Mouse (Mus musculus) heart, embryonic 11.5 days (tissue): ENCODE measurements at regions not wholly inside any gene's neighbourhood (a gene's known extent, or its start where the extent isn't known, plus 50 kb on each side); places are given as distances from the start of the nearest gene placed in this dataset.

ENCODE experiments used
- ATAC-seq: fragments of 200-750 bp; cut with Nextera tagmentation; replicated peaks from 2 replicates; pipeline ENCODE4 v1.8.0; 2017; ENCODE audit warnings: moderate library complexity; ENCODE audit not compliant: insufficient number of reproducible peaks, low FRiP score, low TSS enrichment
- H3K27ac ChIP-seq: fragments of 300-500 bp; sonication (generic); 2 replicates; pipeline ENCODE4 v1.5.1; 2014; ENCODE audit warnings: mild to moderate bottlenecking, low read depth, low read length
- H3K27me3 ChIP-seq: fragments of 300-500 bp; sonication (generic); 2 replicates; pipeline ENCODE4 v1.6.1; 2014; ENCODE audit warnings: mild to moderate bottlenecking, low read length, mixed read lengths; ENCODE audit not compliant: control insufficient read depth, insufficient read depth
- H3K36me3 ChIP-seq: fragments of 300-500 bp; sonication (generic); 2 replicates; pipeline ENCODE4 v1.6.1; 2014; ENCODE audit warnings: mild to moderate bottlenecking, low read length, moderate library complexity, mixed read lengths; ENCODE audit not compliant: control insufficient read depth, insufficient read depth
- H3K4me1 ChIP-seq: fragments of 300-500 bp; sonication (generic); 2 replicates; pipeline ENCODE4 v1.6.1; 2014; ENCODE audit warnings: low read length; ENCODE audit not compliant: control insufficient read depth, insufficient read depth
- H3K4me2 ChIP-seq: fragments of 300-500 bp; sonication (generic); 2 replicates; pipeline ENCODE4 v1.6.1; 2014; ENCODE audit warnings: mild to moderate bottlenecking, moderate library complexity
- H3K4me3 ChIP-seq: fragments of 300-500 bp; sonication (generic); 2 replicates; pipeline ENCODE4 v1.5.1; 2014; ENCODE audit warnings: low read depth, low read length
- H3K9ac ChIP-seq: fragments of 300-500 bp; sonication (generic); 2 replicates; pipeline ENCODE4 v1.6.1; 2014; ENCODE audit warnings: mild to moderate bottlenecking, low read depth, low read length, moderate library complexity
- H3K9me3 ChIP-seq: fragments of 300-500 bp; sonication (generic); replicated peaks from 2 replicates; pipeline ENCODE4 v1.6.1; 2016; ENCODE audit warnings: low read length; ENCODE audit not compliant: control insufficient read depth
- WGBS: fragments of 180-500 bp; shearing (Covaris S2); extraction: QIAGEN DNeasy Blood & Tissue Kit; methylation state at CpG from one replicate; pipeline ENCODE4 v1.1.7; 2014; ENCODE audit not compliant: insufficient replicate concordance; 5-methylcytosine and 5-hydroxymethylcytosine counted together

DNA sequence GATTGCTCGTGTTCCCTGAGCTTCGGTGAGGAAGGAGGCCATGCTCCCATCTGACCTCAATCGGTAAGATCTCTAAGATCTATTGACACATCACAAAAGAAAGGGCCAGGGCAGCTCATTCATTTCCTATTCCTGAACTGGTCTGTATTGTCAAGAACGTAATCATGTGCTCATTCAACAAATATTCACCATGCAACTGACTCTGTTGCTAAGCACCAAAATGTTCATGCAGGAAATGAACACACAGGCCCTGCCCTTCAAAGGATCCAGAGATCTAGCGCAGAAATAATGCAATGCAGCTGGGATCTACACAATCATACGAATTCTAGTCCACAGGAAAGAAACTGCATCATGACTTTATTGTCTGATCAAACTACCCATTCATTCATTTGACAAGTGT, 413.3 kb downstream of the Lrig3 start:
- H3K36me3 ChIP-seq = no peaks in the 10 kb centered on the region
- no peaks in the 10 kb centered on the region for H3K9me3 ChIP-seq
- no peaks in the 10 kb centered on the region for H3K4me1 ChIP-seq
- no peak for ATAC-seq
- WGBS = 44% methylated on average over 6 of the region's 6 CpGs
- no peak overlapping the region for H3K27ac ChIP-seq
- no peak overlapping the region for H3K9ac ChIP-seq
- H3K4me3 ChIP-seq = no peak overlapping the region
- H3K27me3 ChIP-seq = no peaks in the 10 kb centered on the region
- no peak overlapping the region for H3K4me2 ChIP-seq

- no peaks in the 10 kb centered on the region for H3K4me1 ChIP-seq
- no peaks in the 10 kb centered on the region for H3K36me3 ChIP-seq
- no peak for ATAC-seq
- no peak overlapping the region for H3K4me2 ChIP-seq
- H3K27ac ChIP-seq = no peak overlapping the region
- H3K9me3 ChIP-seq = no peaks in the 10 kb centered on the region
- no peak overlapping the region for H3K4me3 ChIP-seq
- H3K27me3 ChIP-seq = no peaks in the 10 kb centered on the region
- no peak overlapping the region for H3K9ac ChIP-seq
- 71% methylated on average over 6 of the region's 6 CpGs for WGBS
Measured at GRCm38 (mm10) chr10:126373906-126374305, 407.9 kb downstream of the Lrig3 start.

GRCm38 (mm10) chr10:126371881-126372280, 405.9 kb downstream of the Lrig3 start:
- Histone ChIP-seq H3K27me3 (no peaks in the 10 kb centered on the region), H3K36me3 (no peaks in the 10 kb centered on the region), H3K4me1 (no peaks in the 10 kb centered on the region), H3K4me3 (no peak overlapping the region), H3K4me2 (no peak overlapping the region), H3K9ac (no peak overlapping the region), H3K27ac (no peak overlapping the region), H3K9me3 (no peaks in the 10 kb centered on the region)
- 80% methylated on average over 6 of the region's 6 CpGs for WGBS
- no peak for ATAC-seq

DNA sequence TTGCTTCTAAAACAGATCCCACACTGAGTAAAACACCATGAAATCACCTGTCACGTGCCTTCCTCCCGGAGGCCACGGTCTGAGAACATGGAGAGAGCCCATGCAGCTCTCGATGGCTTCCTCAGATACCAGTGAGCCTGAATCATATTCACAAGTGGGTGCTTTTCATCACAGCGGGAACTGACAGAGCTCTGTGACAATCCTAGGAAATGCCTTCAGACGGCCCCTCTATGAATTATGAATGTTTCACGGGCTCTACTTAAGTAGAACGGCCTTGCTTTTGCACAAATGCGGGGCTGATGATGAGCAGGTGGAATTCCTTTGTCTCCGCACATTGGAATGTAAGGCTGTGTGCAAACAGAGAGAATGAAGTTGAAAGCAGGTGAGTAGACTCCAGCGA, 383.1 kb downstream of the Lrig3 start:
- H3K4me2 ChIP-seq = no peak overlapping the region
- WGBS = 82% methylated on average over 11 of the region's 11 CpGs
- no peak overlapping the region for H3K4me3 ChIP-seq
- H3K36me3 ChIP-seq = no peaks in the 10 kb centered on the region
- H3K9ac ChIP-seq = no peak overlapping the region
- no peaks in the 10 kb centered on the region for H3K9me3 ChIP-seq
- no peaks in the 10 kb centered on the region for H3K4me1 ChIP-seq
- H3K27me3 ChIP-seq = no peaks in the 10 kb centered on the region
- no peak for ATAC-seq
- H3K27ac ChIP-seq = no peak overlapping the region

DNA sequence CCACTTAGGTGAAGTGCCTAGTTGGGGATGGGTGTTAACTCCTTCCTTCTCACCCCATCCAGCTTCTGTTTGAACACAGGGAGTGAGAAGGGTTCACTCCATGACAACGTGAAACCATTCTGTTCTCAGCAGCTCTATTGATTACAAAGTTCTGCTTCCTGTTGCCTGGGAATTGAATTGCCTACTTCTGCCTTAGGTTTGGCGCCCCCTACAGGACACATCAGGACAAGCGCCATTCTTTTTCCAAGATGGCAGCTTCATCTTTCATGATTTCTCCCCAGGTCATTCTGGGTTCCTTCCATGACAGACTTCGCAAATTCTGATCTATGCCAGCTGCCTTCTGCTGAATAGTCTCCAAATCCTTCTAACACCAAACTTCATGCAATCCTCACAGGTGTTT, 371.5 kb downstream of the Lrig3 start:
- H3K9ac ChIP-seq = no peak overlapping the region
- H3K4me2 ChIP-seq = no peak overlapping the region
- H3K27me3 ChIP-seq = no peaks in the 10 kb centered on the region
- ATAC-seq = no peak
- no peaks in the 10 kb centered on the region for H3K4me1 ChIP-seq
- H3K36me3 ChIP-seq = no peaks in the 10 kb centered on the region
- H3K9me3 ChIP-seq = peaks cover 4% of the 10 kb centered on the region; the same call in 1 of the 2 replicates
- no peak overlapping the region for H3K27ac ChIP-seq
- WGBS = 64% methylated on average over 4 of the region's 4 CpGs
- no peak overlapping the region for H3K4me3 ChIP-seq

DNA sequence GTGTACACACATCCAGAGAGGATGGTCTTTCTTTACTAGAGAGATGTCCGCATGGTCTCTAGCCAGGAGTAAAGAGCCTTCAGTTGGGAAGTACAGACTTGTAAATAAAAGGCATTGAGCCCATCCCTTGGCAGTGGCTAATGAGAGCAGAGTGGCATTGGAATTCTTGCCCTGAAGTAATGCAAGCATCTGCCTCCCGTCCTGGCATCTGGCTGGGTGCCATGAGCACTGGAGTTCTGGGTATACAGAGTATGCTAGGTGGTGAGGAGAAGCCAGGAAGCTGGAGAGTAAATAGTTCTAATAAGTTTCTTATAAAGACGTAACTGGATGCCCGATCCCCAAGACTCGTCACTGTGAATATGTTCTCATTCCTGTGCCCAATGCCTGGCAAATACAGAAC, 367.8 kb downstream of the Lrig3 start:
- H3K4me1 ChIP-seq = no peaks in the 10 kb centered on the region
- no peaks in the 10 kb centered on the region for H3K9me3 ChIP-seq
- no peak overlapping the region for H3K4me3 ChIP-seq
- no peak for ATAC-seq
- H3K9ac ChIP-seq = no peak overlapping the region
- WGBS = 90% methylated on average over 5 of the region's 5 CpGs
- no peak overlapping the region for H3K27ac ChIP-seq
- H3K27me3 ChIP-seq = no peaks in the 10 kb centered on the region
- H3K4me2 ChIP-seq = no peak overlapping the region
- no peaks in the 10 kb centered on the region for H3K36me3 ChIP-seq

- no peaks in the 10 kb centered on the region for H3K9me3 ChIP-seq
Measured at GRCm38 (mm10) chr10:126330305-126330969, 364.5 kb downstream of the Lrig3 start.

GRCm38 (mm10) chr10:126320831-126321230, 354.9 kb downstream of the Lrig3 start:
- Histone ChIP-seq H3K9ac (no peak overlapping the region), H3K36me3 (no peaks in the 10 kb centered on the region)
- WGBS = 78% methylated on average over 9 of the region's 9 CpGs

More at GRCm38 (mm10) chr10:126330305-126330969, 364.5 kb downstream of the Lrig3 start:
- ATAC-seq = peak; percentile 88
- peak overlapping the region; percentile 37 for H3K4me2 ChIP-seq
- peak overlapping the region; percentile 22; the same call in 1 of the 2 replicates for H3K9ac ChIP-seq
- no peaks in the 10 kb centered on the region for H3K36me3 ChIP-seq
- no peaks in the 10 kb centered on the region for H3K4me1 ChIP-seq
- H3K4me3 ChIP-seq = no peak overlapping the region
- H3K27me3 ChIP-seq = no peaks in the 10 kb centered on the region
- WGBS = 8% methylated on average over 17 of the region's 17 CpGs
- no peak overlapping the region for H3K27ac ChIP-seq

GRCm38 (mm10) chr10:126319795-126320194, 353.8 kb downstream of the Lrig3 start:
- ATAC-seq = no peak
- H3K9me3 ChIP-seq = no peaks in the 10 kb centered on the region
- H3K4me2 ChIP-seq = no peak overlapping the region
- H3K36me3 ChIP-seq = no peaks in the 10 kb centered on the region
- H3K27me3 ChIP-seq = no peaks in the 10 kb centered on the region
- no peak overlapping the region for H3K4me3 ChIP-seq
- no peak overlapping the region for H3K9ac ChIP-seq
- H3K27ac ChIP-seq = no peak overlapping the region
- 41% methylated on average over 10 of the region's 10 CpGs for WGBS
- H3K4me1 ChIP-seq = no peaks in the 10 kb centered on the region

More at GRCm38 (mm10) chr10:126320831-126321230, 354.9 kb downstream of the Lrig3 start:
- Histone ChIP-seq H3K4me1 (no peaks in the 10 kb centered on the region), H3K4me3 (no peak overlapping the region), H3K27ac (no peak overlapping the region), H3K4me2 (no peak overlapping the region), H3K9me3 (no peaks in the 10 kb centered on the region), H3K27me3 (no peaks in the 10 kb centered on the region)
- no peak for ATAC-seq
